Mouse (Mus musculus) thymus, postnatal 4 days (tissue): ENCODE results near the gene Glipr2.

Experiments
- DNase-seq: peaks from one replicate; pipeline ENCODE4 v3.0.0; 2021

The Glipr2 gene

GRCm38 (mm10) chr4:44011799-44012198, 54.6 kb downstream of the Glipr2 start:
- no peak for DNase-seq

- peak; percentile 84 for DNase-seq
Measured at GRCm38 (mm10) chr4:44012376-44013367, 55.5 kb downstream of the Glipr2 start.

GRCm38 (mm10) chr4:44013391-44014070, 56.3 kb downstream of the Glipr2 start:
- no peak for DNase-seq

- no peak for DNase-seq
Measured at GRCm38 (mm10) chr4:44016071-44016470, 58.9 kb downstream of the Glipr2 start.

- DNase-seq, result no peak
Measured at GRCm38 (mm10) chr4:44016791-44017190, 59.6 kb downstream of the Glipr2 start.

- peak; percentile 32 for DNase-seq
Measured at GRCm38 (mm10) chr4:44022323-44022722, 65.1 kb downstream of the Glipr2 start.

GRCm38 (mm10) chr4:44022766-44023165, 65.6 kb downstream of the Glipr2 start:
- DNase-seq, result peak; percentile 30

- no peak for DNase-seq
Measured at GRCm38 (mm10) chr4:44023681-44024080, 66.5 kb downstream of the Glipr2 start.

GRCm38 (mm10) chr4:44024241-44024640, 67.0 kb downstream of the Glipr2 start:
- DNase-seq, result no peak

- no peak for DNase-seq
Measured at GRCm38 (mm10) chr4:44025570-44025969, 68.4 kb downstream of the Glipr2 start.
